Mouse (Mus musculus) stomach, postnatal 0 days (tissue): ENCODE measurements at regions not wholly inside any gene's neighbourhood (a gene's known extent, or its start where the extent isn't known, plus 50 kb on each side); places are given as distances from the start of the nearest gene placed in this dataset.

ENCODE experiments used
- ATAC-seq: fragments of 200-750 bp; cut with Nextera tagmentation; 2 replicates; pipeline ENCODE4 v1.8.0; 2017; ENCODE audit not compliant: low FRiP score, low TSS enrichment
- DNase-seq: peaks from one replicate; pipeline ENCODE4 v3.0.0-alpha.2; 2016; ENCODE audit warnings: low spot score
- H3K27ac ChIP-seq: fragments of 300-500 bp; sonication (generic); replicated peaks from 2 replicates; pipeline ENCODE4 v1.5.1; 2014; ENCODE audit warnings: mild to moderate bottlenecking, control low read depth
- H3K27me3 ChIP-seq: fragments of 300-500 bp; sonication (generic); 2 replicates; pipeline ENCODE4 v1.6.1; 2014; ENCODE audit warnings: low read length; ENCODE audit not compliant: control insufficient read depth, insufficient read depth
- H3K36me3 ChIP-seq: fragments of 300-500 bp; sonication (generic); 2 replicates; pipeline ENCODE4 v1.6.1; 2014; ENCODE audit warnings: low read length, mixed read lengths; ENCODE audit not compliant: control insufficient read depth, insufficient read depth
- H3K4me1 ChIP-seq: fragments of 300-500 bp; sonication (generic); replicated peaks from 2 replicates; pipeline ENCODE4 v1.6.1; 2014; ENCODE audit warnings: antibody characterized with exemption; ENCODE audit not compliant: control insufficient read depth, insufficient read depth
- H3K4me2 ChIP-seq: fragments of 300-500 bp; sonication (generic); replicated peaks from 2 replicates; pipeline ENCODE4 v1.6.1; 2014; ENCODE audit warnings: low read depth, mild to moderate bottlenecking, control low read depth, moderate library complexity
- H3K4me3 ChIP-seq: fragments of 300-500 bp; sonication (generic); 2 replicates; pipeline ENCODE4 v1.5.1; 2014; ENCODE audit warnings: low read depth, low read length, control low read depth
- H3K9ac ChIP-seq: fragments of 300-500 bp; sonication (generic); 2 replicates; pipeline ENCODE4 v1.6.1; 2014; ENCODE audit warnings: mild to moderate bottlenecking, low read length, control low read depth, mixed read lengths
- H3K9me3 ChIP-seq: fragments of 300-500 bp; sonication (generic); 2 replicates; pipeline ENCODE4 v1.6.1; 2016; ENCODE audit warnings: low read length; ENCODE audit not compliant: control insufficient read depth
- CTCF ChIP-seq: IDR thresholded peaks from 2 replicates; pipeline ENCODE4 v1.5.1; 2016; ENCODE audit warnings: antibody characterized with exemption, low read depth, mild to moderate bottlenecking, moderate library complexity
- EP300 ChIP-seq: optimal IDR thresholded peaks from 2 replicates; pipeline ENCODE3; 2016; ENCODE audit warnings: antibody characterized with exemption
- whole genome bisulfite sequencing: fragments of 180-500 bp; shearing (Covaris S2); extraction: QIAGEN DNeasy Blood & Tissue Kit; methylation state at CpG from one replicate; pipeline ENCODE4 v1.1.7; 2014; 5-methylcytosine and 5-hydroxymethylcytosine counted together

GRCm38 (mm10) chr12:107052136-107052535, 436.3 kb upstream of the 3110018I06Rik start:
- no peaks in the 10 kb centered on the region for H3K9me3 ChIP-seq
- TF ChIP-seq EP300, result no peak
- no peak for TF ChIP-seq CTCF
- DNase-seq, result no peak
- no peak overlapping the region for H3K4me3 ChIP-seq
- H3K27me3 ChIP-seq, result no peaks in the 10 kb centered on the region
- no peak overlapping the region for H3K27ac ChIP-seq
- no peak overlapping the region for H3K9ac ChIP-seq
- no peak overlapping the region for H3K4me2 ChIP-seq
- no peaks in the 10 kb centered on the region for H3K4me1 ChIP-seq
- no peaks in the 10 kb centered on the region for H3K36me3 ChIP-seq
- 89% methylated on average over 6 of the region's 6 CpGs for WGBS
- ATAC-seq, result no peak

- TF ChIP-seq EP300 (no peak), CTCF (no peak)
- H3K27ac ChIP-seq, result no peak overlapping the region
- no peaks in the 10 kb centered on the region for H3K27me3 ChIP-seq
- H3K9ac ChIP-seq, result no peak overlapping the region
- H3K9me3 ChIP-seq, result no peaks in the 10 kb centered on the region
- ATAC-seq, result no peak
- no peak overlapping the region for H3K4me3 ChIP-seq
- peak; percentile 22 for DNase-seq
- 19% methylated on average over 5 of the region's 5 CpGs for WGBS
- H3K4me1 ChIP-seq, result no peaks in the 10 kb centered on the region
- no peaks in the 10 kb centered on the region for H3K36me3 ChIP-seq
- no peak overlapping the region for H3K4me2 ChIP-seq
Observed at GRCm38 (mm10) chr12:107056553-107056952, 431.9 kb upstream of the 3110018I06Rik start.

- DNase-seq, result no peak
- Histone ChIP-seq H3K27ac (no peak overlapping the region), H3K4me2 (no peak overlapping the region), H3K36me3 (no peaks in the 10 kb centered on the region), H3K9ac (no peak overlapping the region), H3K4me1 (no peaks in the 10 kb centered on the region), H3K27me3 (no peaks in the 10 kb centered on the region), H3K9me3 (no peaks in the 10 kb centered on the region), H3K4me3 (no peak overlapping the region)
- TF ChIP-seq EP300, result no peak
- no peak for TF ChIP-seq CTCF
- 64% methylated on average over 3 of the region's 3 CpGs for WGBS
- ATAC-seq, result no peak
Observed at GRCm38 (mm10) chr12:107060514-107060913, 427.9 kb upstream of the 3110018I06Rik start.

- TF ChIP-seq CTCF, result no peak
- no peak for TF ChIP-seq EP300
- no peak overlapping the region for H3K9ac ChIP-seq
- no peaks in the 10 kb centered on the region for H3K9me3 ChIP-seq
- H3K36me3 ChIP-seq, result no peaks in the 10 kb centered on the region
- no peaks in the 10 kb centered on the region for H3K27me3 ChIP-seq
- no peaks in the 10 kb centered on the region for H3K4me1 ChIP-seq
- DNase-seq (no peak), ATAC-seq (no peak)
- no peak overlapping the region for H3K4me3 ChIP-seq
- H3K4me2 ChIP-seq, result no peak overlapping the region
- 58% methylated on average over 2 of the region's 2 CpGs for WGBS
- H3K27ac ChIP-seq, result no peak overlapping the region
Observed at GRCm38 (mm10) chr12:107067346-107067745, 421.1 kb upstream of the 3110018I06Rik start.

- Histone ChIP-seq H3K4me2 (no peak overlapping the region), H3K27me3 (no peaks in the 10 kb centered on the region), H3K4me1 (no peaks in the 10 kb centered on the region), H3K9me3 (no peaks in the 10 kb centered on the region), H3K27ac (no peak overlapping the region), H3K36me3 (no peaks in the 10 kb centered on the region), H3K4me3 (no peak overlapping the region), H3K9ac (no peak overlapping the region)
- TF ChIP-seq EP300, result no peak
- TF ChIP-seq CTCF, result no peak
- ATAC-seq (no peak), DNase-seq (no peak)
- WGBS, result 60% methylated on average over 10 of the region's 10 CpGs
Observed at GRCm38 (mm10) chr12:107082541-107082940, 405.9 kb upstream of the 3110018I06Rik start.

GRCm38 (mm10) chr12:107085058-107085905, 403.1 kb upstream of the 3110018I06Rik start:
- no peaks in the 10 kb centered on the region for H3K27me3 ChIP-seq
- TF ChIP-seq EP300, result no peak
- 64% methylated on average over 14 of the region's 14 CpGs for WGBS
- ATAC-seq (no peak), DNase-seq (no peak)
- no peak overlapping the region for H3K27ac ChIP-seq
- H3K9me3 ChIP-seq, result no peaks in the 10 kb centered on the region
- no peak overlapping the region for H3K4me2 ChIP-seq
- H3K9ac ChIP-seq, result no peak overlapping the region
- no peaks in the 10 kb centered on the region for H3K4me1 ChIP-seq
- H3K36me3 ChIP-seq, result no peaks in the 10 kb centered on the region
- H3K4me3 ChIP-seq, result no peak overlapping the region
